Mouse (Mus musculus): ENCODE results near the gene Ccdc30. TPM values are rescaled to one million over a fixed set of nuclear protein-coding genes. Genes with fewer than 3 reads are reported as not detected.

Gene Ccdc30
- total RNA-seq, 2 experiments from 2014 or later: 0.44 to 0.61 TPM

Other genes starting within 250 kb of the Ccdc30 start
- gene Zfp691, start 241.3 kb downstream of the Ccdc30 start, total RNA-seq (2021): 1 to 10 TPM; 8.0 to 9.5 TPM
- 1 to 10 TPM in 1 of 2 experiments, under 1 TPM in 1; 0.54 to 1.9 TPM for gene Ermap, start 225.5 kb downstream of the Ccdc30 start, total RNA-seq (2021)
- gene Svbp, start 220.2 kb downstream of the Ccdc30 start, total RNA-seq (2021): 10 to 100 TPM; 61.1 to 64.6 TPM
- not detected for gene Tmem269, start 197.3 kb downstream of the Ccdc30 start, total RNA-seq (2021)
- gene AU022252, start 182.8 kb downstream of the Ccdc30 start, total RNA-seq (2021): 10 to 100 TPM; 21.2 to 21.3 TPM
- gene P3h1, start 182.6 kb downstream of the Ccdc30 start, total RNA-seq (2021): 10 to 100 TPM; 45.6 to 49.3 TPM
- 10 to 100 TPM; 15.4 to 19.0 TPM for gene Cldn19, start 160.1 kb downstream of the Ccdc30 start, total RNA-seq (2021)
- 100 to 1,000 TPM; 605 to 611 TPM for gene Ybx1, start 120.9 kb downstream of the Ccdc30 start, total RNA-seq (2021)
- 10 to 100 TPM; 18.0 to 21.9 TPM for gene Ppih, start 95.0 kb downstream of the Ccdc30 start, total RNA-seq (2021)
- 1 to 10 TPM; 5.7 to 6.0 TPM for gene Ppcs, start 6.9 kb upstream of the Ccdc30 start, total RNA-seq (2021)
- gene Zmynd12, start 7.3 kb upstream of the Ccdc30 start, total RNA-seq (2021): not detected
- gene Rimkla, start 77.1 kb upstream of the Ccdc30 start, total RNA-seq (2021): 1 to 10 TPM in 1 of 2 experiments, under 1 TPM in 1; 0.59 to 1.2 TPM
- gene Foxj3, start 121.5 kb upstream of the Ccdc30 start, total RNA-seq (2021): 10 to 100 TPM; 45.3 to 52.9 TPM
- 10 to 100 TPM in 1 of 2 experiments, 1 to 10 TPM in 1; 9.4 to 10.5 TPM for gene Frg2f1, start 124.0 kb upstream of the Ccdc30 start, total RNA-seq (2021)
- not detected for gene Guca2a, start 222.2 kb upstream of the Ccdc30 start, total RNA-seq (2021)
- not detected for gene Guca2b, start 243.4 kb upstream of the Ccdc30 start, total RNA-seq (2021)

All from gastrocnemius, postnatal 4 days (tissue).